Mouse (Mus musculus): Measurements from ENCODE around the gene Smarcc1. TPM values are rescaled to one million over a fixed set of nuclear protein-coding genes. Genes with fewer than 3 reads are reported as not detected.
A peak's percentile ranks its signal among the peaks of the same experiment; 100 is the strongest.
"Not testable (repeated sequence)": the region's sequence is repeated elsewhere in the genome, so short reads cannot be mapped to it uniquely, and the experiment has no call there.

Smarcc1 gene
- total and polyA plus RNA-seq, 3 experiments, result 30.4 to 97.0 (median 41.3) TPM

GRCm38 (mm10) chr9:110076468-110076867 lies 41.0 kb upstream of the Smarcc1 start:
- TF ChIP-seq ZNF384 (IDR thresholded peaks at IDR 0.05; ENCODE audit: low read depth, low read length), result peak; percentile 62
- H3K4me3 ChIP-seq (replicated peaks in 1 of 3; ENCODE audit: low read depth in 2 of 3, low read length in 2 of 3, poor library complexity in 1 of 3); DNase-seq (ENCODE audit: extremely low read depth); H3K27me3 ChIP-seq (replicated peaks); dilution Hi-C loops (cut with MboI; ENCODE audit: extremely low pct_ligation_motif_present, extremely low pct_unique_long_range_greater_than_20kb, low sequenced_read_pairs); H3K9ac ChIP-seq (ENCODE audit: insufficient read depth, low read depth); H3K9me3 ChIP-seq (replicated peaks; ENCODE audit: low read length); H3K27ac ChIP-seq (ENCODE audit: insufficient read depth, low read depth); H3K4me2 ChIP-seq (ENCODE audit: insufficient read depth, low read depth, poor library complexity, severe bottlenecking); H3K79me2 ChIP-seq (replicated peaks; ENCODE audit: control insufficient read depth, extremely low read depth, insufficient read depth, poor library complexity, severe bottlenecking); in situ Hi-C loops (cut with MboI; ENCODE audit: low pct_ligation_motif_present, low pct_unique_long_range_greater_than_20kb, low sequenced_read_pairs): not testable (repeated sequence)
- Histone ChIP-seq H3K4me1 (ENCODE audit: control insufficient read depth in 1 of 2, insufficient read depth in 2 of 2) (peaks cover 0 to 11% of the 10 kb centered on the region in 2 experiments; a peak in 2 of 4 replicates), H3K36me3 (replicated peaks in 1 of 2; ENCODE audit: control insufficient read depth in 1 of 2, insufficient read depth in 1 of 2, low read length in 1 of 2) (peaks cover 36 to 85% of the 10 kb centered on the region in 2 experiments)

- in situ Hi-C loops (cut with MboI; ENCODE audit: low pct_ligation_motif_present, low pct_unique_long_range_greater_than_20kb, low sequenced_read_pairs) (no loop called here), dilution Hi-C loops (cut with MboI; ENCODE audit: extremely low pct_ligation_motif_present, extremely low pct_unique_long_range_greater_than_20kb, low sequenced_read_pairs) (no loop called here)
- Histone ChIP-seq H3K4me1 (ENCODE audit: control insufficient read depth in 1 of 2, insufficient read depth in 2 of 2) (peaks cover 0 to 11% of the 10 kb centered on the region in 2 experiments; a peak in 2 of 4 replicates), H3K4me2 (ENCODE audit: insufficient read depth, low read depth, poor library complexity, severe bottlenecking) (no peak overlapping the region), H3K27ac (ENCODE audit: insufficient read depth, low read depth) (no peak overlapping the region), H3K4me3 (replicated peaks in 1 of 3; ENCODE audit: low read depth in 2 of 3, low read length in 2 of 3, poor library complexity in 1 of 3) (no peak overlapping the region), H3K79me2 (replicated peaks; ENCODE audit: control insufficient read depth, extremely low read depth, insufficient read depth, poor library complexity, severe bottlenecking) (no peaks in the 10 kb centered on the region), H3K9ac (ENCODE audit: insufficient read depth, low read depth) (no peak overlapping the region), H3K27me3 (replicated peaks) (no peaks in the 10 kb centered on the region), H3K9me3 (replicated peaks; ENCODE audit: low read length) (no peaks in the 10 kb centered on the region), H3K36me3 (replicated peaks in 1 of 2; ENCODE audit: control insufficient read depth in 1 of 2, insufficient read depth in 1 of 2, low read length in 1 of 2) (peaks cover 58 to 94% of the 10 kb centered on the region in 2 experiments)
- DNase-seq (ENCODE audit: extremely low read depth), result no peak
- no peak for TF ChIP-seq UBTF (IDR thresholded peaks at IDR 0.05; ENCODE audit: low read depth, low read length)
- TF ChIP-seq POLR2A (IDR thresholded peaks at IDR 0.05; ENCODE audit: low read depth, low read length), result no peak
- no peak for TF ChIP-seq IRF4 (IDR thresholded peaks at IDR 0.05; ENCODE audit: low read depth, low read length)
- TF ChIP-seq ELF1 (IDR thresholded peaks at IDR 0.05; ENCODE audit: low read depth, low read length), result no peak
Observed at GRCm38 (mm10) chr9:110081066-110081465, 36.4 kb upstream of the Smarcc1 start.

- no peak for DNase-seq (ENCODE audit: extremely low read depth)
- H3K9me3 ChIP-seq (replicated peaks; ENCODE audit: low read length), result no peaks in the 10 kb centered on the region
- H3K9ac ChIP-seq (ENCODE audit: insufficient read depth, low read depth), result no peak overlapping the region
- H3K4me2 ChIP-seq (ENCODE audit: insufficient read depth, low read depth, poor library complexity, severe bottlenecking), result no peak overlapping the region
- H3K36me3 ChIP-seq (replicated peaks in 1 of 2; ENCODE audit: control insufficient read depth in 1 of 2, insufficient read depth in 1 of 2, low read length in 1 of 2), result peaks cover 83 to 99% of the 10 kb centered on the region in 2 experiments
- H3K27me3 ChIP-seq (replicated peaks), result no peaks in the 10 kb centered on the region
- in situ Hi-C loops (cut with MboI; ENCODE audit: low pct_ligation_motif_present, low pct_unique_long_range_greater_than_20kb, low sequenced_read_pairs), result no loop called here
- TF ChIP-seq SMC3 (IDR thresholded peaks at IDR 0.05; ENCODE audit: low read depth, low read length), result no peak
- TF ChIP-seq ELF1 (IDR thresholded peaks at IDR 0.05; ENCODE audit: low read depth, low read length), result no peak
- no peak for TF ChIP-seq USF1 (IDR thresholded peaks at IDR 0.05; ENCODE audit: low read depth, low read length)
- no peak for TF ChIP-seq PAX5 (IDR thresholded peaks at IDR 0.05; ENCODE audit: low read length)
- TF ChIP-seq ZMIZ1 (IDR thresholded peaks at IDR 0.05; ENCODE audit: low read depth, low read length), result no peak
- TF ChIP-seq POLR2AphosphoS2 (IDR thresholded peaks at IDR 0.05; ENCODE audit: low read depth, low read length), result no peak
- no peak for TF ChIP-seq TBP (conservative IDR thresholded peaks at IDR 0.05; ENCODE audit: low read depth, low read length)
- no peak for TF ChIP-seq GABPA (IDR thresholded peaks at IDR 0.05; ENCODE audit: insufficient replicate concordance, low read depth, low read length)
- TF ChIP-seq RAD21 (IDR thresholded peaks at IDR 0.05; ENCODE audit: low read depth, low read length), result no peak
- TF ChIP-seq CTCF (conservative IDR thresholded peaks at IDR 0.05 in 1 of 2, IDR thresholded peaks at IDR 0.05 in 1 of 2; ENCODE audit: low read depth in 2 of 2, low read length in 2 of 2), result no peak
- no peak for TF ChIP-seq E2F4 (IDR thresholded peaks at IDR 0.05; ENCODE audit: insufficient replicate concordance, low read depth, low read length)
- TF ChIP-seq CHD2 (IDR thresholded peaks at IDR 0.05; ENCODE audit: low read length), result no peak
- TF ChIP-seq HCFC1 (IDR thresholded peaks at IDR 0.05; ENCODE audit: low read depth, low read length), result no peak
- TF ChIP-seq ZC3H11A (IDR thresholded peaks at IDR 0.05; ENCODE audit: low read depth, low read length), result no peak
- TF ChIP-seq MEF2A (IDR thresholded peaks at IDR 0.05; ENCODE audit: borderline replicate concordance, low read depth, low read length), result no peak
- no peak for TF ChIP-seq MXI1 (IDR thresholded peaks at IDR 0.05; ENCODE audit: low read depth, low read length)
- TF ChIP-seq TCF12 (IDR thresholded peaks at IDR 0.05; ENCODE audit: low read depth, low read length), result no peak
- no peak for TF ChIP-seq RCOR1 (conservative IDR thresholded peaks at IDR 0.05; ENCODE audit: low read depth, low read length)
- no peak overlapping the region for H3K27ac ChIP-seq (ENCODE audit: insufficient read depth, low read depth)
- H3K4me1 ChIP-seq (ENCODE audit: control insufficient read depth in 1 of 2, insufficient read depth in 2 of 2), result peaks cover 0 to 6% of the 10 kb centered on the region in 2 experiments; a peak in 2 of 4 replicates
- no peak overlapping the region for H3K4me3 ChIP-seq (replicated peaks in 1 of 3; ENCODE audit: low read depth in 2 of 3, low read length in 2 of 3, poor library complexity in 1 of 3)
- no peaks in the 10 kb centered on the region for H3K79me2 ChIP-seq (replicated peaks; ENCODE audit: control insufficient read depth, extremely low read depth, insufficient read depth, poor library complexity, severe bottlenecking)
- dilution Hi-C loops (cut with MboI; ENCODE audit: extremely low pct_ligation_motif_present, extremely low pct_unique_long_range_greater_than_20kb, low sequenced_read_pairs), result no loop called here
Observed at GRCm38 (mm10) chr9:110084201-110084964, 33.1 kb upstream of the Smarcc1 start.
